ENCODE assay signal across 22 mouse cellular contexts in the genomic region with DNA sequence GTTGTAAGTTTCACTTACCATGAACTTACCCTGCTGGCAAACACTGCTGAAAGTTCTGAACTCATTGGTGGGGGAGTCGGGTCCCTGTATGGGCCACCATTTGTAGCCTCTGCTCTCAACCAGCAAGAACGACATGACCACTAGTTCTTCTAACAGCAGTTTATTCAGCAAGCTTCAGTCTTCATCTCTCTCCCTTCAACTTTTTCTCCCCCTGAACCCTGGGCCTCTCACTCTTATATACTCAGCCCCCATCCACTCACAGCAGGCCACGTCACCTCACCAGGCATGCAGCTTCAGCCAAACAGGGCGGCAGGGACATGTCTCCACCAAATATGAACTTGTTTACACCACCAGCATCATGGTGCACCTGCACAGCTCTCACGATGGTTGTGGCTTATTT. TPM values are rescaled to one million over a fixed set of nuclear protein-coding genes. Genes with fewer than 3 reads are reported as not detected.
DNase-seq lines count a peak whose midpoint lies in the region; TF ChIP-seq lines count a peak whose summit lies in the region.
"Not testable (repeated sequence)": the region's sequence is repeated elsewhere in the genome, so short reads cannot be mapped to it uniquely, and the experiment has no call there.
"Had no signal": no experiment of that assay in that cellular context is flagged by ENCODE, and none has a peak within 500 bp of the region (broad histone marks: within the 10 kb centered on the region; RNA-seq: fewer than 3 reads in every experiment).

No protein-coding gene starts in this region.

- H3K9ac ChIP-seq in CH12.LX (ENCODE audit: insufficient read depth, low read depth), result peak overlapping the region; percentile 59; the same call in 1 of the 2 replicates

- H3K4me1 ChIP-seq in CH12.LX (ENCODE audit: control insufficient read depth in 1 of 2, insufficient read depth in 2 of 2), result not testable (repeated sequence)

- DNase-seq in 3134 (ENCODE audit: extremely low read depth, insufficient read length, low spot score), result peak; percentile 41
- peak; percentile 63 for DNase-seq in A20 (ENCODE audit: low read depth, low spot score)
- DNase-seq in CH12.LX (ENCODE audit: extremely low read depth), result not testable (repeated sequence)
- DNase-seq in NIH3T3 (ENCODE audit: low read depth), result peak; percentile 44

- H3K36me3 ChIP-seq in CH12.LX (replicated peaks in 1 of 2; ENCODE audit: control insufficient read depth in 1 of 2, insufficient read depth in 1 of 2, low read length in 1 of 2); myocyte (ENCODE audit: control insufficient read depth, insufficient read depth): not testable (repeated sequence)

- in situ Hi-C loops in CH12.LX (cut with MboI; ENCODE audit: low pct_ligation_motif_present, low pct_unique_long_range_greater_than_20kb, low sequenced_read_pairs), result not testable (repeated sequence)

- not testable (repeated sequence) for H3K27me3 ChIP-seq in CH12.LX (replicated peaks); myocyte (ENCODE audit: control insufficient read depth, insufficient read depth, insufficient read length)

- dilution Hi-C loops in CH12.LX (cut with MboI; ENCODE audit: extremely low pct_ligation_motif_present, extremely low pct_unique_long_range_greater_than_20kb, low sequenced_read_pairs), result not testable (repeated sequence)

- TF ChIP-seq POLR2A in CH12.LX (IDR thresholded peaks at IDR 0.05; ENCODE audit: low read depth, low read length), result peak; percentile 57
- not testable (repeated sequence) for TF ChIP-seq POLR2A in myocyte (IDR thresholded peaks at IDR 0.05; ENCODE audit: insufficient read length, low read depth)

- not testable (repeated sequence) for H3K4me3 ChIP-seq in CH12.LX (replicated peaks in 1 of 3; ENCODE audit: low read depth in 2 of 3, low read length in 2 of 3, poor library complexity in 1 of 3)
- H3K4me3 ChIP-seq in myocyte, result peak overlapping the region; percentile 18

- not testable (repeated sequence) for TF ChIP-seq RAD21 in CH12.LX (IDR thresholded peaks at IDR 0.05; ENCODE audit: low read depth, low read length)

- not testable (repeated sequence) for H3K27ac ChIP-seq in CH12.LX (ENCODE audit: insufficient read depth, low read depth)

- H3K4me2 ChIP-seq in CH12.LX (ENCODE audit: insufficient read depth, low read depth, poor library complexity, severe bottlenecking), result not testable (repeated sequence)
- peak overlapping the region; percentile 61 for H3K4me2 ChIP-seq in myocyte (ENCODE audit: low read depth)

- not testable (repeated sequence) for TF ChIP-seq CTCF in CH12.LX (conservative IDR thresholded peaks at IDR 0.05 in 1 of 2, IDR thresholded peaks at IDR 0.05 in 1 of 2; ENCODE audit: low read depth in 2 of 2, low read length in 2 of 2)

- not testable (repeated sequence) for TF ChIP-seq EP300 in CH12.LX (IDR thresholded peaks at IDR 0.05; ENCODE audit: low read length)

- not testable (repeated sequence) for H3ac ChIP-seq in myocyte (ENCODE audit: control insufficient read depth, insufficient read length)

- H3K79me2 ChIP-seq in CH12.LX (replicated peaks; ENCODE audit: control insufficient read depth, extremely low read depth, insufficient read depth, poor library complexity, severe bottlenecking); myocyte (ENCODE audit: control insufficient read depth, insufficient read depth): not testable (repeated sequence)

- not testable (repeated sequence) for H3K9me3 ChIP-seq in CH12.LX (replicated peaks; ENCODE audit: low read length)

TF ChIP-seq in CH12.LX, 34 proteins besides CTCF, POLR2A, EP300 and RAD21:
- peak; percentile 62 for TF ChIP-seq TBP (conservative IDR thresholded peaks at IDR 0.05; ENCODE audit: low read depth, low read length)
- TF ChIP-seq BHLHE40 (IDR thresholded peaks at IDR 0.05; ENCODE audit: low read depth, low read length), result peak; percentile 67

RNA-seq across cellular contexts. Expression of a gene that starts 9.8 kb away (rescaled TPM):
- total RNA-seq in CH12.LX (2012; rRNA removed) (0.04 and 0.08 TPM in 2 replicates), CH12.LX (2014; rRNA removed) (not detected in 2 replicates)
- polyA plus RNA-seq in CH12.LX (2012; ENCODE audit: insufficient read length, low read depth) (0.10 TPM in 1 of 2 replicates, not detected in the other), myocyte (2012; fragmentation: generic; extraction: Trizol) (0.02 TPM)
- total RNA-seq: adrenal gland, adult 18-20 months; adrenal gland, adult 2 months; adrenal gland, adult 8-10 months; adrenal gland, postnatal 14 days; adrenal gland, postnatal 25 days; adrenal gland, postnatal 36 days had no signal
- polyA plus RNA-seq: activated CD4-positive, CD25-positive, alpha-beta regulatory T cell, adult 4 months; adrenal gland, adult 2 months; G1E had no signal

RNA-seq across cellular contexts. Expression of a gene that starts 25.4 kb away (rescaled TPM):
- not detected in 2 replicates for total RNA-seq in CH12.LX (2012; rRNA removed)
- total RNA-seq in CH12.LX (2014; rRNA removed), result not detected in 2 replicates
- not detected in 2 replicates for polyA plus RNA-seq in CH12.LX (2012; ENCODE audit: insufficient read length, low read depth)
- polyA plus RNA-seq in myocyte (2012; fragmentation: generic; extraction: Trizol), result not detected
- total RNA-seq: adrenal gland, adult 18-20 months; adrenal gland, adult 2 months; adrenal gland, adult 8-10 months; adrenal gland, postnatal 10 days; adrenal gland, postnatal 14 days; adrenal gland, postnatal 25 days; adrenal gland, postnatal 36 days; adrenal gland, postnatal 4 days; ES-E14; G1E; MEL had no signal
- polyA plus RNA-seq: activated CD4-positive, CD25-positive, alpha-beta regulatory T cell, adult 4 months; adrenal gland, adult 2 months; brain, embryonic 14.5 days; C2C12; CD4-positive, CD25-positive, alpha-beta regulatory T cell, adult 4 months; cerebellum, adult 2 months; G1E; Patski had no signal

RNA-seq across cellular contexts. Expression of a gene that starts 31.2 kb away (rescaled TPM):
- total RNA-seq in CH12.LX (2012; rRNA removed) (not detected in 2 replicates), CH12.LX (2014; rRNA removed) (not detected in 2 replicates)
- polyA plus RNA-seq in CH12.LX (2012; ENCODE audit: insufficient read length, low read depth) (not detected in 2 replicates), myocyte (2012; fragmentation: generic; extraction: Trizol) (not detected)
- total RNA-seq: adrenal gland, adult 18-20 months; adrenal gland, adult 2 months; adrenal gland, adult 8-10 months; adrenal gland, postnatal 10 days; adrenal gland, postnatal 14 days; adrenal gland, postnatal 25 days; adrenal gland, postnatal 36 days; adrenal gland, postnatal 4 days; ES-E14; G1E; MEL had no signal
- polyA plus RNA-seq: activated CD4-positive, CD25-positive, alpha-beta regulatory T cell, adult 4 months; adrenal gland, adult 2 months; brain, embryonic 14.5 days; C2C12; cerebellum, adult 2 months; G1E; Patski had no signal

RNA-seq across cellular contexts. Expression of a gene that starts 45.4 kb away (rescaled TPM):
- total RNA-seq in CH12.LX (2012; rRNA removed) (not detected in 2 replicates), CH12.LX (2014; rRNA removed) (not detected in 2 replicates)
- polyA plus RNA-seq in CH12.LX (2012; ENCODE audit: insufficient read length, low read depth) (not detected in 2 replicates), myocyte (2012; fragmentation: generic; extraction: Trizol) (not detected)
- total RNA-seq: adrenal gland, adult 18-20 months; adrenal gland, adult 2 months; adrenal gland, adult 8-10 months; adrenal gland, postnatal 10 days; adrenal gland, postnatal 14 days; adrenal gland, postnatal 25 days; adrenal gland, postnatal 36 days; adrenal gland, postnatal 4 days; ES-E14; G1E; MEL had no signal
- polyA plus RNA-seq: activated CD4-positive, CD25-positive, alpha-beta regulatory T cell, adult 4 months; adrenal gland, adult 2 months; brain, embryonic 14.5 days; C2C12; CD4-positive, CD25-positive, alpha-beta regulatory T cell, adult 4 months; cerebellum, adult 2 months; G1E; Patski had no signal

RNA-seq across cellular contexts. Expression of a gene that starts 53.1 kb away (rescaled TPM):
- not detected in 2 replicates for total RNA-seq in CH12.LX (2012; rRNA removed)
- total RNA-seq in CH12.LX (2014; rRNA removed), result not detected in 2 replicates
- not detected in 2 replicates for polyA plus RNA-seq in CH12.LX (2012; ENCODE audit: insufficient read length, low read depth)
- polyA plus RNA-seq in myocyte (2012; fragmentation: generic; extraction: Trizol), result not detected
- total RNA-seq: adrenal gland, adult 18-20 months; adrenal gland, adult 2 months; adrenal gland, adult 8-10 months; adrenal gland, postnatal 10 days; adrenal gland, postnatal 14 days; adrenal gland, postnatal 25 days; adrenal gland, postnatal 36 days; adrenal gland, postnatal 4 days; ES-E14; G1E; MEL had no signal
- polyA plus RNA-seq: activated CD4-positive, CD25-positive, alpha-beta regulatory T cell, adult 4 months; adrenal gland, adult 2 months; brain, embryonic 14.5 days; C2C12; CD4-positive, CD25-positive, alpha-beta regulatory T cell, adult 4 months; cerebellum, adult 2 months; G1E; Patski had no signal
